In genomic region chr5:133650246-133650645, GRCm38 (mm10) we compare ENCODE assay signal across 16 mouse cellular contexts.
DNase-seq lines count a peak whose midpoint lies in the region; ATAC-seq and TF ChIP-seq lines count a peak whose summit lies in the region.
"Had no signal": no experiment of that assay in that cellular context is flagged by ENCODE, and none has a peak within 500 bp of the region (broad histone marks: within the 10 kb centered on the region; RNA-seq: fewer than 3 reads in every experiment).

No protein-coding gene starts in this region.

- H3K27ac ChIP-seq in forebrain, embryonic 14.5 days (ENCODE audit: low read depth, low read length): no peak overlapping the region
- H3K27ac ChIP-seq in forebrain, embryonic 13.5 days: no peak overlapping the region
- no peak overlapping the region for H3K27ac ChIP-seq in midbrain, embryonic 11.5 days (ENCODE audit: low read depth, low read length)
- no peak overlapping the region for H3K27ac ChIP-seq in midbrain, embryonic 16.5 days (ENCODE audit: low read length)
- H3K27ac ChIP-seq: embryonic facial prominence, embryonic 10.5 days; embryonic facial prominence, embryonic 12.5 days; forebrain, embryonic 15.5 days had no signal

- H3K4me2 ChIP-seq in forebrain, embryonic 14.5 days (ENCODE audit: low read length): no peak overlapping the region
- H3K4me2 ChIP-seq in forebrain, embryonic 13.5 days: no peak overlapping the region
- no peak overlapping the region for H3K4me2 ChIP-seq in midbrain, embryonic 11.5 days
- no peak overlapping the region for H3K4me2 ChIP-seq in midbrain, embryonic 16.5 days (ENCODE audit: low read length)
- H3K4me2 ChIP-seq: embryonic facial prominence, embryonic 12.5 days; forebrain, embryonic 15.5 days had no signal

- no peaks in the 10 kb centered on the region for H3K27me3 ChIP-seq in forebrain, embryonic 14.5 days (replicated peaks; ENCODE audit: control insufficient read depth, insufficient read depth, low read length)
- H3K27me3 ChIP-seq in forebrain, embryonic 13.5 days: peaks cover 4% of the 10 kb centered on the region; the same call in 1 of the 2 replicates
- no peaks in the 10 kb centered on the region for H3K27me3 ChIP-seq in midbrain, embryonic 11.5 days (ENCODE audit: control insufficient read depth, insufficient read depth, low read length)
- H3K27me3 ChIP-seq in midbrain, embryonic 16.5 days (ENCODE audit: control insufficient read depth, insufficient read depth, low read depth, low read length): no peaks in the 10 kb centered on the region
- H3K27me3 ChIP-seq: embryonic facial prominence, embryonic 12.5 days; forebrain, embryonic 15.5 days had no signal

- TF ChIP-seq CTCF in brain, embryonic 14.5 days (IDR thresholded peaks at IDR 0.05; ENCODE audit: borderline replicate concordance, extremely low read depth, insufficient read depth, insufficient read length): no peak

- no peak for ATAC-seq in forebrain, embryonic 14.5 days
- ATAC-seq in forebrain, embryonic 13.5 days: no peak
- no peak for ATAC-seq in midbrain, embryonic 11.5 days (ENCODE audit: low FRiP score)
- ATAC-seq in midbrain, embryonic 16.5 days: no peak
- ATAC-seq: forebrain, embryonic 15.5 days; forebrain, postnatal 0 days had no signal

- DNase-seq in forebrain, embryonic 14.5 days (ENCODE audit: low spot score): peak; percentile 75
- peak; percentile 37 for DNase-seq in midbrain, embryonic 11.5 days (ENCODE audit: low spot score, missing footprints)
- DNase-seq in brain, embryonic 14.5 days (ENCODE audit: low read depth): peak; percentile 82
- no peak for DNase-seq in right cerebral cortex, postnatal 25 days
- DNase-seq: adrenal gland, adult 2 months; adrenal gland, postnatal 10 days; adrenal gland, postnatal 25 days; cerebellum, adult 11-12 months; cerebellum, adult 9-11 months; cerebellum, postnatal 14 days; forebrain, postnatal 0 days had no signal

- no peaks in the 10 kb centered on the region for H3K36me3 ChIP-seq in forebrain, embryonic 14.5 days (ENCODE audit: control insufficient read depth, insufficient read depth, low read length)
- no peaks in the 10 kb centered on the region for H3K36me3 ChIP-seq in forebrain, embryonic 13.5 days (ENCODE audit: poor library complexity, severe bottlenecking)
- no peaks in the 10 kb centered on the region for H3K36me3 ChIP-seq in midbrain, embryonic 11.5 days (ENCODE audit: control insufficient read depth, insufficient read depth, low read length)
- H3K36me3 ChIP-seq in midbrain, embryonic 16.5 days (ENCODE audit: control insufficient read depth, insufficient read depth, low read length): no peaks in the 10 kb centered on the region
- H3K36me3 ChIP-seq: embryonic facial prominence, embryonic 10.5 days; embryonic facial prominence, embryonic 12.5 days; forebrain, embryonic 15.5 days had no signal

- no peaks in the 10 kb centered on the region; the same call in 1 of the 2 replicates for H3K9me3 ChIP-seq in forebrain, embryonic 14.5 days (replicated peaks; ENCODE audit: control insufficient read depth, low read length)
- 0 out of 2 replicates have a peak, but pooled peaks cover 3% of the 10 kb centered on the region for H3K9me3 ChIP-seq in forebrain, embryonic 13.5 days (replicated peaks)
- H3K9me3 ChIP-seq in midbrain, embryonic 11.5 days (ENCODE audit: control insufficient read depth, low read length): no peaks in the 10 kb centered on the region
- 0 out of 2 replicates have a peak, but pooled peaks cover 2% of the 10 kb centered on the region for H3K9me3 ChIP-seq in midbrain, embryonic 16.5 days (replicated peaks; ENCODE audit: control insufficient read depth, low read length, poor library complexity, severe bottlenecking)
- H3K9me3 ChIP-seq: embryonic facial prominence, embryonic 12.5 days; forebrain, embryonic 15.5 days had no signal

- TF ChIP-seq POLR2A in brain, embryonic 14.5 days (IDR thresholded peaks at IDR 0.05; ENCODE audit: borderline replicate concordance, extremely low read depth, insufficient read depth, insufficient read length, poor library complexity, severe bottlenecking): no peak

- H3K9ac ChIP-seq in forebrain, embryonic 14.5 days (ENCODE audit: low read length): no peak overlapping the region
- no peak overlapping the region for H3K9ac ChIP-seq in forebrain, embryonic 13.5 days
- no peak overlapping the region for H3K9ac ChIP-seq in midbrain, embryonic 11.5 days (ENCODE audit: low read length)
- H3K9ac ChIP-seq in midbrain, embryonic 16.5 days (ENCODE audit: low read depth, low read length): no peak overlapping the region
- H3K9ac ChIP-seq: embryonic facial prominence, embryonic 12.5 days; forebrain, embryonic 15.5 days; forebrain, postnatal 0 days had no signal

- 42% methylated on average over 3 of the region's 3 CpGs for WGBS in forebrain, embryonic 14.5 days
- WGBS in forebrain, embryonic 13.5 days: 37% methylated on average over 3 of the region's 3 CpGs
- whole genome bisulfite sequencing in midbrain, embryonic 11.5 days: 89% methylated on average over 3 of the region's 3 CpGs
- 85% methylated on average over 3 of the region's 3 CpGs for WGBS in midbrain, embryonic 16.5 days

- H3K4me1 ChIP-seq in forebrain, embryonic 14.5 days (ENCODE audit: control insufficient read depth, insufficient read depth, low read length): peaks cover 2% of the 10 kb centered on the region; the same call in 1 of the 2 replicates
- peaks cover 13% of the 10 kb centered on the region for H3K4me1 ChIP-seq in forebrain, embryonic 13.5 days
- H3K4me1 ChIP-seq in midbrain, embryonic 11.5 days (ENCODE audit: control insufficient read depth, insufficient read depth, low read length): no peaks in the 10 kb centered on the region
- no peaks in the 10 kb centered on the region for H3K4me1 ChIP-seq in midbrain, embryonic 16.5 days (ENCODE audit: control insufficient read depth, insufficient read depth, low read length)
- H3K4me1 ChIP-seq: embryonic facial prominence, embryonic 10.5 days; embryonic facial prominence, embryonic 12.5 days had no signal

- no peak overlapping the region for H3K4me3 ChIP-seq in forebrain, embryonic 14.5 days (ENCODE audit: low read depth, low read length)
- H3K4me3 ChIP-seq in forebrain, embryonic 13.5 days: no peak overlapping the region
- no peak overlapping the region for H3K4me3 ChIP-seq in midbrain, embryonic 11.5 days (ENCODE audit: low read depth, low read length)
- H3K4me3 ChIP-seq in midbrain, embryonic 16.5 days (ENCODE audit: low read depth, low read length): no peak overlapping the region
- H3K4me3 ChIP-seq: embryonic facial prominence, embryonic 10.5 days; embryonic facial prominence, embryonic 12.5 days; forebrain, embryonic 15.5 days had no signal
